Mouse (Mus musculus) megakaryocyte-erythroid progenitor cell, adult 5-6 weeks (primary cell): ENCODE measurements around the gene Acsm1. TPM values are rescaled to one million over a fixed set of nuclear protein-coding genes. Genes with fewer than 3 reads are reported as not detected.
"Not testable (repeated sequence)": the region's sequence is repeated elsewhere in the genome, so short reads cannot be mapped to it uniquely, and the experiment has no call there.

ENCODE experiments used
- ATAC-seq: replicated peaks from 2 replicates; pipeline ENCODE4 v1.8.0; 2016; ENCODE audit warnings: mild to moderate bottlenecking, inconsistent platforms; ENCODE audit not compliant: severe bottlenecking, poor library complexity, low FRiP score, low TSS enrichment
- total RNA-seq, 2 experiments: library from RNA; stranded (forward) in 1 of 2; stranded (reverse) in 1 of 2; fragments of 200-1000, 215-1000 nt in 1 of 2; fragments of >200 nt in 1 of 2; fragmentation: Nextera tagmentation in 1 of 2; gene quantifications; 2 replicates each; pipeline ENCODE4 v1.2.3; 2014 to 2017

Gene Acsm1
- not detected in 2 replicates for total RNA-seq (2014; fragmentation: Nextera tagmentation)
- total RNA-seq (2017): not detected in 2 replicates

DNA sequence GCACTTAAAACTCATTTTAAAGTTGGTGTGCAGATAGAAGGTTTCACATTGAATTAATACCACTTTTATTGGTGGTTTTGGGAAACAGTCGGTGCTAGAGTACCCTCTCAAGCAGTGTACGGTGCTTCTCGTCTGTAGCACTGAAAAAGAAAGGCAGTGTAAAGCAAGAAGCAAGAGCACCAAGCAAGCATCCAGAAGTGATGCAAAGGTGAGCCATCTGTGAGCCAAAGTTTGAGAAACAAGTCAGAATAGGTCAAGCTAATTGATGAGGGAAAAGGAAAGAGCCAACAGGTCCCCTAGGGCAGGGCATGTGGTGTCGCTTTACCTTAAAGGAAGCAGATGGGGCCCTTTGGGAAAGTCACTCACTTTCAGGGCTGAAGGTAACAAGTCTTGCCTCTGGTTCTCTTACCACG lies at the start of gene Acsm1:
TSS of gene Acsm1 (plus strand) at position 363 of the 413 bp plus-strand sequence.
- no peak for ATAC-seq

DNA sequence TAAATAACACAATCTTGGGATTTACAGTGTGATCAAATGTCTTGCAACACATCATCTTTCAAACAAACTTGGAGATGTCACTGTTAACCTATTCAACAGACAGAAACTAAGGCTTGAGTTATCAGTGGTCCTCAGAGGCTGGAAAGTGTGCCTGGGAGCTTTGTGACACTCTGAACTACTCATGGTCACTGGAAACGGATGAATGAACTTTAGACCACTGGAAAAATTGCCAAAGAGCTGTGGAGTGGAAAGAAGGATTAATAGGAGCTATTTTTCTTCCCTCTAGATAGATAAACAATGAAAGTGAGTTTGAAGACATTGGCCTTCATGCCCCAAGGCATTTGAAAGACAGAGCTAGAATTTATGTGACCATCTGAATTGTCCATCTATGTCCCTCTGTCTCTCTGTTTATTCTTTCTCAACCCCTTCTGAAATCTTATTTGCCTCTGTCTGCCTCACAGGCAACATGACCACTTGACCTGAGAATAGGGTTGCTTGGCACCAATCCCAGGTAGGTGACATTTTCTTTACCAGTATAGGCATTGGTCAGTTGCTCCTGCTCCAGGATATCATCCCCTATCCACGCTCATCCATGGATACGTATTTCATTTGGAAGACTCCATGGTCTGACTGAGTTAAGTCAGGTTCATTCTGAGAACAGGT lies 46.9 kb upstream of the Acsm1 start:
- ATAC-seq: no peak

- ATAC-seq: no peak
These were observed 46.4 kb upstream of the Acsm1 start for GRCm38 (mm10) chr7:119560452-119560835.

- no peak for ATAC-seq
These were observed 45.4 kb upstream of the Acsm1 start for GRCm38 (mm10) chr7:119561441-119561840.

GRCm38 (mm10) chr7:119562476-119562875 lies 44.4 kb upstream of the Acsm1 start:
- not testable (repeated sequence) for ATAC-seq

- ATAC-seq: no peak
These were observed 12.2 kb upstream of the Acsm1 start for GRCm38 (mm10) chr7:119594530-119595107.

DNA sequence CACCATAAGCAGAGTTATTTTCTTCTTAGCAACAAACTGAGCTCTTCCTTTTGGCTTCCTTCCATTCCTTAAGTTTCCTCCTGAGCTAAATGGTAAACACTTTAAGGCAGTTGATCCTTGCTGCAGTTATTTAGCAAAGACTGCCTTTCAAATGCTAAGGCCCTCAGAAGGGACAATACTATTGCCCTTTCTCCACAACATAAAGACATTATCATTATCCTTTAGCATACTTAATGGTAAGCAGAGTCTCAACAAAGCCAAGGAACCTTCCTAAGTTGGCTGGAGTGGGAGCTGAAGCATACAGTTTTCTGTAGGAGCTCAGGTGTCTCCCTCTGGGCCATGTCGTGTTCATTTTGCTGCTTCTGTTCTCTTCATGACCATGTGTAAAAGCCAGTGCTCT lies 11.5 kb upstream of the Acsm1 start:
- ATAC-seq: no peak

DNA sequence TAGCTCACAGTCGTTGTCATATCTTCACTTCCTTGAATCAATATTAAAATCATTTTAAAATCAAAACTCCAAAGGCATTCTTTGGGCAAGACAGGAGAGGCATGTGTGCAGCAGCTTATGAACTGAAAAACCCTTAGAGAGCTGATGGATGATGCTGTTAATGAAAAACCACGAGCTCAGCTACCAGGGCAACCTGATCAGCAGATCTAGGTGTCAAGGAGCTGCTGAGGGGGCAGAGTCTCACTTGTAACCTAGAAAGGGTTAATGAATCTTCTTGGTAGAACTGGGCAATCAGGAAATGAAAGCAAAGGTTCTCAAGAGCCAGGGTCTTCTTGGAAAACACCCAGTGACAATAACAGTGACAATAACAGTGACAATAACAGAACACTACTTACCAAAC lies 10.3 kb upstream of the Acsm1 start:
- no peak for ATAC-seq

DNA sequence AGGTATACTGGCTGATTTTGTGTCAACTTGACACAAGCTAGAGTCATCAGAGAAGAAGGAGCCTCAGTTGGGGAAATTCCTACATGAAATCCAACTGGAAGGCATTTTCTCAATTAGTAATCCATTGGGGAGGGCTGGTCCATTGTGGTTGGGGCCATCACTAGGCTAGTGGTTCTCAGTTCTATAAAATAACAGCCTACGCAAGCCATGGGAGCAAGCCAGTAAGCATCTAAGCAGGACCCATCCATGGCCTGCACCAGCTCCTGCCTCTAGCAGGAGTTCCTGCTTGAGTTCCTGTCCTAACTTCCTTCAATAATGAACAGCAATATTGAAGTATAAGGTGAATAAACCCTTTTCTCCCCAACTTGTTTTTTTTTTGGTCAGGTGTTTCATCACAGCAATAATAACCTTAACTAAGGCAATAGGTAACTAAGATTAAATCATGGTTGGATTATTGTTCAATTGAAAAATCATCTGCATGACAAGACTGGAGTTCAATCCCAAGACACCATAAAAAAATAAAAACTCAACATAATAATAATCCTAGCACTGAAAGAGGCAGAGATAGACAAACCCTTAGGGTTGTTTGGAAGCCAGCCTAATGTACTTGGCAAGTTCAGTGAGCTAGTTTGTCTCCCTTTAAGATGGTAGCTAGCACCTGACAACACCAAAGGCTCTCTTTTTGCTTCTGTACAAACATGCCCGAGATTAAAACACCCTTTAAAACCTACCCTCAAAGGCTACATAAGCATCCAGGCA lies 5.5 kb upstream of the Acsm1 start:
- ATAC-seq: no peak

- no peak for ATAC-seq
These were observed 4.9 kb upstream of the Acsm1 start for GRCm38 (mm10) chr7:119601954-119602317.

GRCm38 (mm10) chr7:119604903-119605483 lies 1.8 kb upstream of the Acsm1 start:
- no peak for ATAC-seq

DNA sequence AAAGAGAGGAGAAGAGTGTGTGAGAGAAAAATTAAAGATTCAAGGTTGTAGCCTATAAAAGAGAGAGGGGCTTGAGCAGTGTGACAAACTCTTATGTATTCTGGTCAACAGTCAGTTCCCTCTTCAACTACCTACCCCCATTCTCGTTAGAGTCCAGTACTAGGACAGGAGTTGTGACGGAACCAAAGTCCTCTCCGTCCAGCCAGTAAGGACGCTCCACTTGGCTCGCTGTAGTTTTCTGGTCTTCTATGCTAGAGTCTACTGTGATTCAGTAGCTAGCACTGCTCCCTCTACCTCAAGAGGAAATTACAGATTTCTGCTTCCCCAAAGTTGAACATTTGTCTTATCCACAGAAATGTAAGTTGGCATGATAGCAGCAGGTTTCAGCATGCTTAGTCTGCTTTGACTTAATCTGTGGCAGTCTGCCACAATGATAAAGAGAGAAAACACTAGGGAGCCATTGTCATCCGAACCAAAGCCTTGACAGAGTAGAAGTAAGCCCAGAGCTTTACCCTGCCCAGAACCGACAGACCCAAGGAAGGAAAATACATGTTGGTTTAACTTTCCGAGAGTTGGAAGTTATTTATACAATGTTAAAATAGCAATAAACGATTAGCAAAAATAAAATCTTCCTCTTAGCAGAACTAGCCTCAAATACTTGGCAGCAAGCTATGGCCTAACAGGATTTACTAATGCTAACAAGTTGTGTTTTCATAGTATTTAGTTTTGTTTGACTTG lies 731 bp upstream of the Acsm1 start:
- no peak for ATAC-seq

DNA sequence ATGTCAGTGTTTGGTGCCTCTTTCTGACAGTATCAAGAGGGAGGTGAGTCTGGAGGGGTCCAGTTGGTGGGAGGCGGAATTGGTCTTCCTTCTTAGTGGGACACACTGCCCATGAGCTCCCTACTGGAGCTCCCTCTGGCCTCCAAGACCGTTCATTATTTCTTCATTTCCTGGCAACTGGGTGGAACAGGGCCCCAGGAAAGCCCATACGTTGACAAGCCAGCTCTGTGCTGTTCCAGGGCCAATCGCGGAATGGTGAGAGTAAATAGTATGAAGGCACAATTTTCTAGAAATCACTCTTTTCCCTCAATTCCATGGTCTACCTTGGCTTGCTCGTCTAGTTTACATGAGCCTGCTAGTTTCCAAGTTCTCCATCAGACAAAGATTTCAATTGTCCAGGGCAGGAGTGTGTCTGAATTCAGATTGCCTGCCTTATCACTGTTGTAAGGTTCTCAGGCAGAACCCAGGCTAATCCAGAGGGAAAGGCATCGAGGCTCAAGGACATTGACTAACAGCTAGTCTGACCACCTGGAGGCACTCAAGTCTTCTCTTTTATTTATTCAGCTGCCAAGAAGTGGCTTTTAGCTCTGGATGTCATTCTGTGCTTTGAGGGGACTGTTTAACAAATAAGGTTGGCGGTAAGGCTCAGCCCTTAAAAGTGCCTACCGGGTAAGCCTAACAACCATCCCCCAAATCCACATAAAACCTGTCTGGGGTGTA lies 1.1 kb downstream of the Acsm1 start:
- no peak for ATAC-seq

GRCm38 (mm10) chr7:119616531-119616930 lies 9.7 kb downstream of the Acsm1 start:
- ATAC-seq: no peak

- ATAC-seq: no peak
These were observed 10.8 kb downstream of the Acsm1 start for GRCm38 (mm10) chr7:119617593-119617992.

DNA sequence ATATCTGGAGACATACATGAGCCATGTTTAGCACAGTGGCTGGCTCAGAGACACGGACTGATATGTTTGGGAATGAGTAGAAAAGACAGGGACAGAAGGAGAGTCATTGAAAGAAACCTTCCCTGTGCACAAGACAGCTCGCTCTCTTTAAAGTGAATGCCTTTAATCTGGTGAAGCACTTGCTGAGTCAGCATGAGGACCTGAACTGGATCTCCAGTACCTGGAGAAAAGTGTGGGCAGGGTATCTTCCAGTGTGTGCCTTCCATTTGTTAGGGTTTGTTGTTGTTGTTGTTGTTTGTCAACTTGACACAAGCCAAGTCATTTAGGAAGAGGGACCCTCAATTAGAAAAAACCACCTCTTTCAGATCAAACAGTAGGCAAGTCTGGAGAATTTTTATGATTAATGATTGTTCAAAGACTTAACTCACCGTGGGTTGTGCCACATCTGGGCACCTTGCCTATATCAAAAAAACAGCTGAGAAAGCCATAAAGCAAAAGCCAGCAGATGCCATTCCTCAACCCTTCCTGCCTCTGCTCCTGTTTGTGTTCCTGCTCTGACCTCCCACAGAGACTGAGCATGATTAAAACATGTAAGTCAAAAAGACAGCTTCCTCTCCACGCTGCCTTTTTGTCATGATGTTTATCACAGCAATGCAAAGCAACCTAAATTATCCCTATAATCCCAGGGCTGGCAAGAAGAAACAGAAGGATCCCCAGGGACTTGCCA lies 11.5 kb downstream of the Acsm1 start:
- no peak for ATAC-seq

DNA sequence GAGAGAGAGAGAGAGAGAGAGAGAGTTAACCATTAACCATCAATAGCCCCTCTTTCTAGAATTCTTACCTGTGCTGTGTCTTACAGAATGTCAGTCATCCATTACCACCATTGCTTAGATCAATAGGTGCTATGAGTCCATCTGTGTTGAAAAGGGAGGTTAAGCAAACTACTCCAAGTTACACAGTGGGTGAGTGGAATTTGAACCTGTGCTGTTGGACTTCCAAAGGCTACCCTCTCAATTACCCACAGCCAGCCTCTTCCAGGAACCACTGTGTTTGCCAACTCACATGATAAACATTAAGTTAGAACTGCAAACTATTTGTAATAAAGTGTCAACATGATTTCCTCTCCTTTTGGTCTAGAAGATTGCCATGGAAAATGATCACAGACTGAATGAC lies 13.3 kb downstream of the Acsm1 start:
- no peak for ATAC-seq

GRCm38 (mm10) chr7:119638773-119639172 lies 31.9 kb downstream of the Acsm1 start:
- no peak for ATAC-seq

GRCm38 (mm10) chr7:119642307-119642706 lies 35.5 kb downstream of the Acsm1 start:
- no peak for ATAC-seq
